Mouse (Mus musculus) CD4-positive naive resting alpha-beta T cell, adult 57 days (primary cell): ENCODE measurements around the gene Nr6a1. TPM values are rescaled to one million over a fixed set of nuclear protein-coding genes. Genes with fewer than 3 reads are reported as not detected.

ENCODE experiments used
- total RNA-seq: library from RNA; stranded (reverse); gene quantifications from one replicate; pipeline ENCODE4 v1.2.4, GENCODE M21; 2023

Nr6a1 gene
- 3.8 TPM for total RNA-seq

GRCm38 (mm10) chr2:38927115-38927979, at the start of gene Nr6a1:
Nr6a1 (minus strand) TSS chr2:38927688.

GRCm38 (mm10) chr2:38931851-38932667, 4.6 kb upstream of the Nr6a1 start, which contains the start of gene Olfml2a:
Olfml2a (plus strand) TSS chr2:38931978.

GRCm38 (mm10) chr2:38714324-38714723, 213.2 kb downstream of the Nr6a1 start, which contains the start of gene Nr5a1:
Nr5a1 (minus strand) TSS chr2:38714542.

Other genes starting within 250 kb of the Nr6a1 start
- 0.44 TPM for gene Nr5a1, start 213.1 kb downstream of the Nr6a1 start, total RNA-seq
- 0.18 TPM for gene Olfml2a, start 4.3 kb upstream of the Nr6a1 start, total RNA-seq
- 0.47 TPM for gene Wdr38, start 69.8 kb upstream of the Nr6a1 start, total RNA-seq
- gene Arpc5l, start 77.7 kb upstream of the Nr6a1 start, total RNA-seq = 60.9 TPM
- gene Rpl35, start 77.9 kb upstream of the Nr6a1 start, total RNA-seq = 991 TPM
- 29.3 TPM for gene Golga1, start 137.9 kb upstream of the Nr6a1 start, total RNA-seq